Mouse (Mus musculus) liver, postnatal 0 days (tissue): Measurements from ENCODE around the gene Uox.

Experiments used
- CTCF ChIP-seq: sonication (generic); IDR thresholded peaks from 2 replicates; pipeline ENCODE4 v1.5.1; 2016; ENCODE audit warnings: antibody characterized with exemption, low read depth
- EP300 ChIP-seq: IDR thresholded peaks from 2 replicates; pipeline ENCODE4 v1.6.1; 2016; ENCODE audit warnings: antibody characterized with exemption, low read depth, mild to moderate bottlenecking

DNA sequence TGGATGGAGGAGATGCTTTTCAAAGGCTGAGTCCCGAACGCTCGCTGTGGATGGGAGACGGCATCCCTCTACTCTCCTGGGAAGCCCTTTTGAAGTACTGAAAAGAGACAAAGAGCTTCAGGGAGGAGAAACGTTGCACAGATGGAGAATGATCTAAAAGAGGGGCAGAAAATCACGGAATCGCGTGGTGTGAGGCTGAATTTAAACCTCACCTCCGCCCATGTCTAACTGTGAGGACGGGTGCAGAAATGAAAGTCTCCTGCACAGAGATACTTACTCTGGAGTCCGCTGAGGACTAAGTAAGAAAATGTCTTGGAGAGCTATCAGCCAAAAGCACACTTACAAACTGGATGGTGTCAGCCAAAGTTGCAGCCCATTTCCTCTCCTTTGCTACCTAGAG is 51.7 kb downstream of the Uox start:
- no peak for TF ChIP-seq EP300
- no peak for TF ChIP-seq CTCF
